8 mouse cellular contexts compared by ENCODE assay signal in the genomic region with DNA sequence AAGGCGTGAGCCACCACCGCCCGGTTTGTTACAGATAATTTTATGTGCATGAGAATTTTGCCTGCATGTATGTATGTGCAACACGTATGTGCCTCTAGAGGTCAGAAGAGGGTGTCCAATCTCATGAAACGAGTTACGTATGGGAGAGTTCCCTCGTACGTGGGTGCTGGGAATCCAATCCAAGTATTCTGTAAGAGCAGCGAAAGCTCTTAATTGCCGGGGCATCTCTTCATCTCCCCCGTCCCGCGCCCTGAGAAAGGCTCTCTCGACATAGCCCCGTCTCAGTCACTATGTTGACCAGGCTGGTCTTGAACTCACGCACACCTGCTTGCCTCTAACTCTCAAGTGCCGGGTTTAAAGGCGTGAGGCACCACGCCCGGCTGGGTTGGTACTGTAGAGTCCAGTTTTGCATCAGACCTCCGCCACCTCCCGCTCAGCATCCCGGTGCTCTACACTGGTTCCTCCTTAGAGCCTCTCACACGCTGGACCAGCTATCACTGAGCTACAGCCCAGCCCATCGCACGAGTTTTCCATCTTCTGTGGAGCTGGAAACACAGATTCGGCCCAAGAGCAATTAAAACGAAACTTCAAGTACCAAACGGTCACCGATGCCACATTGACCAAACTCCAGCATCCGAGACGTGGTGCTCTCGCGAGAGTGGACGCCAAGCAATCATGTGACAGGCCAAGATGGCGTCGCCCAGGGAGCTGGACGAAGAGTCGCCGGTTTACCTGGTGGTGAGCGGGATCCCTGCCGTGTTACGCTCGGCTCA. TPM values are rescaled to one million over a fixed set of nuclear protein-coding genes. Genes with fewer than 3 reads are reported as not detected.
DNase-seq lines count a peak whose midpoint lies in the region; ATAC-seq lines count a peak whose summit lies in the region.

Gene Gpatch3, plus strand, starts transcription at position 676 of the 773 bp plus-strand sequence.

- 0 out of 2 replicates have a peak, but pooled peaks cover 3% of the 10 kb centered on the region for H3K4me1 ChIP-seq in hindbrain, embryonic 11.5 days (replicated peaks; ENCODE audit: control insufficient read depth, insufficient read depth, low read length)

- H3K4me3 ChIP-seq in hindbrain, embryonic 11.5 days (ENCODE audit: low read depth, low read length), result peak within 1 kb of the TSS; percentile 99

- DNase-seq in MEL-GATA-1-ER (ENCODE audit: extremely low read depth, low read depth), result peak; percentile 83
- DNase-seq in cerebellum, adult 8-10 months, result peak; percentile 88
- peak; percentile 92 for DNase-seq in hindbrain, embryonic 11.5 days (ENCODE audit: low spot score)
- DNase-seq in layer of hippocampus, postnatal 10 days (ENCODE audit: low spot score in 2 of 2), result peak; percentile 91 to 92
- DNase-seq in lung, postnatal 10 days, result peak; percentile 95
- peak; percentile 88 for DNase-seq in ovary, postnatal 36 days (ENCODE audit: low spot score)
- DNase-seq in thymus, postnatal 25 days, result peak; percentile 84

- no peaks in the 10 kb centered on the region for H3K27me3 ChIP-seq in hindbrain, embryonic 11.5 days (ENCODE audit: control insufficient read depth, insufficient read depth, low read length)

- peak; percentile 96 for ATAC-seq in frontal cortex, adult (ENCODE audit: low TSS enrichment)
- ATAC-seq in hindbrain, embryonic 11.5 days (ENCODE audit: low FRiP score), result peak; percentile 81

- H3K9ac ChIP-seq in hindbrain, embryonic 11.5 days (ENCODE audit: low read depth, low read length), result peak within 1 kb of the TSS; percentile 76

- WGBS in hindbrain, embryonic 11.5 days, result 8% methylated on average over 44 of the region's 44 CpGs

- H3K9me3 ChIP-seq in hindbrain, embryonic 11.5 days (ENCODE audit: control insufficient read depth, low read length), result no peaks in the 10 kb centered on the region

- peak within 1 kb of the TSS; percentile 56 for H3K27ac ChIP-seq in hindbrain, embryonic 11.5 days (ENCODE audit: low read depth, low read length)

- peak within 1 kb of the TSS; percentile 71 for H3K4me2 ChIP-seq in hindbrain, embryonic 11.5 days (replicated peaks; ENCODE audit: low read depth, low read length)

- no peaks in the 10 kb centered on the region for H3K36me3 ChIP-seq in hindbrain, embryonic 11.5 days (ENCODE audit: control insufficient read depth, insufficient read depth, low read length)

RNA-seq across cellular contexts. Expression of gene Gpatch3, which starts in this region (rescaled TPM):
- 6.9 and 8.9 TPM in 2 replicates for polyA plus RNA-seq in hindbrain, embryonic 11.5 days (2014; fragmentation: Nextera tagmentation; extraction: Ambion mirVana)
- 1 to 10 TPM; 6.3 to 8.5 TPM for total RNA-seq in layer of hippocampus, postnatal 10 days (2021)

Comparison
In these comparisons a context has a peak if more than half of its experiments do, and no peak if none do; other contexts are left out.
1. Peak in every context shown above with its lines: DNase-seq, ATAC-seq, H3K4me3 ChIP-seq and H3K27ac ChIP-seq.